Mouse (Mus musculus): ENCODE measurements around the gene Stk40.
"Not testable (repeated sequence)": the region's sequence is repeated elsewhere in the genome, so short reads cannot be mapped to it uniquely, and the experiment has no call there.

- not testable (repeated sequence) for TF ChIP-seq CTCF (IDR thresholded peaks at IDR 0.05; ENCODE audit: low read depth); EP300 (optimal IDR thresholded peaks at IDR 0.05)
Measured at GRCm38 (mm10) chr4:126170737-126171136, 67.0 kb downstream of the Stk40 start.

Measured in stomach, postnatal 0 days (tissue).